Mouse (Mus musculus): ENCODE data around the gene Gnpda2. TPM values are rescaled to one million over a fixed set of nuclear protein-coding genes. Genes with fewer than 3 reads are reported as not detected.

Gene Gnpda2
- polyA plus RNA-seq, 1 experiment from 2014 or later, result 41.2 TPM

Other genes with a start within 250 kb of the Gnpda2 start
- 0.43 and 1.8 TPM in 2 replicates for gene Yipf7, start 49.7 kb downstream of the Gnpda2 start, polyA plus RNA-seq (2015; fragmentation: Nextera tagmentation; extraction: Ambion mirVana)
- gene Guf1, start 35.4 kb downstream of the Gnpda2 start, polyA plus RNA-seq (2015; fragmentation: Nextera tagmentation; extraction: Ambion mirVana), result 32.7 and 36.4 TPM in 2 replicates